Mouse (Mus musculus) spleen, embryonic (tissue): Measurements from ENCODE around the gene Slc26a1.

Source experiments
- CTCF ChIA-PET: fragments of 350-600 bp; sonication (Branson Sonifier 250); formaldehyde crosslinking; loops from one replicate; lab custom pipeline; 2022; lab: Charles Lee

The Slc26a1 gene

DNA sequence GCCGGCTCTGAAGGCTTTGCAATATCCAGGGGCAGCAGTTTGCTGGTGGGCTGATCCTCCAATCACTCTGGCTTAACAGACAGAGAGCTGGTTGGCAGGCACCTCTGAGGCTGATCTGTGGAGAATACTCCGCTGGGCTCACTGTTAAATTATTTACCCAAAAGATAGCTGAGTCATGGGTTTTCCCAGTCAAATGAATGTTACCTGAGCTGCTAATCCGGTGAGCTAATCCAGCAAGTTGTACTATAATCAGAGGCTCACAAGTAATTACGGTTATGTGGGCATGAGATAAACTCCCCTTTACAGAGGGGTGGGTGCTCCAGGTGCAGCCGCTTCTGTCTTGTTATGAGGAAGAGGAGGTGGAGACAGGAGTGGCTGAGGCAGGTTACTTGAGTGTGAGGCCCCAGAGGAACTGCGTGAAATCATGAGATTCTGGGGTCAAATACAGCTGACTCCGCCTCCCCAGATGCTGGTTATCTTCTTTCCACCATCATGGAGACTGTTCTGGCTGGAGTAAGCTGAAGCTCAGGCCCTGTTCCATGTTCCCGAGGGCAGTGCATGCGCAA is at the start of gene Slc26a1:
Slc26a1 (minus strand) TSS at position 319 of the 566 bp plus-strand sequence.
- CTCF ChIA-PET = no interaction called here

DNA sequence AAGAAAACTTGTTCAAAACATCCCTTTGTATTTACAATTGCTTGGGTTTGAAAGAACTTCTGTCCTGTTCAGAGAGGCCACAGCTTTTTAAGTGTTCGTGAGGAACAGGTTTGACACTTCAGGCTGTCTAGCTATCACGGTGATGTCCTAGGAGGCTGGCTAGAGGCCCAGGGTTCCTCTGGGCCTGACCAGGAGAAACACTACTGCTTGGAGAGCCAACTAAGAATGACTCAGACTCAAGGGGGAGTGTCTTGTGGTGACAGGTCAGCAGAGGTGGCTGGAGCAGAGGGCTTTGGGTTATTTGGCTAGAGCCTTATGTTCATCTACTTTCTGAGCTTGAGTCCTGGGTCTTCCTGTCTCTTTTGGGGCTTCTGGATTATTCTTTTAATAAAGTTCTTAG is 48.6 kb upstream of the Slc26a1 start:
- CTCF ChIA-PET = interaction anchor here (0.6 kb wide), 2 partner anchors 15 to 84 kb away, joined by 3 read pairs; no protein-coding TSS in a partner anchor

DNA sequence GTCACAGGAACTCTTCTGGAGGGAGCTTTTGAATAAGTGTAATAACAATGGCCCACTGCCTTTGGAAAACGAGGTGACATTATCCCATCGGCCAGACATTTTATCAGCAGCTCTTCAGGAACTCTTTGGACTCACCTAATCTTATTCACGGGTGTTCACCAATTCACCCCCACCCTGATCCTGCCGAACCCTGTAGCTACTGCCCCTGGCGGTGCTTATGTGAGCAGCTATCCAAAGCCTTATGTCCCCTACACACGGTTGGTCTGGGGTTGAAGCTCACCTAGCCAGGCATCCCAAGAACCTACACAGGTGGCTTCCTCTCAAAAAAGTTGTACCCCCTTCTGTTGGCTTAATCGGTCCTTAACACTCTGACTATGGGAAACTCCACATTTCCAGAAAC is 44.4 kb upstream of the Slc26a1 start:
- CTCF ChIA-PET = no interaction called here

DNA sequence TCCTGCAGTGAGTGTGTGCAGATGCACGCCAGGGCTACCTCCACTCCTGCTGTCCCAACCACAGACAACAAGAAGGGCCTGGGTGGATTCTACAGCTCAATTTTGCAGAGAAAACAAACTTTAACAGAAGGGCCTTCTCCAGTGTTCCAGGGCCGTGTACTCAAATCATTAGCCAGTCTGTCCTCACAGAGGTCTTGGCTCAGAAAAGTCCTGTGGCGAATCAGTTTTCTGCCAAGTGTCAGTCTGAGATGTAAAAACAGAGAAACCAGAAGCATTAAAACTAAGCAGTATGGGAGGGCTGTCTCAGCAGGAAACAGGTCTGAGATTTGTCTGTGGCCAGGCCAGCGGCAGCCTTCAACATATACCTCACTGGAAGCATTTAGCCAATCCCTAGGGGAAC is 42.7 kb upstream of the Slc26a1 start:
- CTCF ChIA-PET = no interaction called here

DNA sequence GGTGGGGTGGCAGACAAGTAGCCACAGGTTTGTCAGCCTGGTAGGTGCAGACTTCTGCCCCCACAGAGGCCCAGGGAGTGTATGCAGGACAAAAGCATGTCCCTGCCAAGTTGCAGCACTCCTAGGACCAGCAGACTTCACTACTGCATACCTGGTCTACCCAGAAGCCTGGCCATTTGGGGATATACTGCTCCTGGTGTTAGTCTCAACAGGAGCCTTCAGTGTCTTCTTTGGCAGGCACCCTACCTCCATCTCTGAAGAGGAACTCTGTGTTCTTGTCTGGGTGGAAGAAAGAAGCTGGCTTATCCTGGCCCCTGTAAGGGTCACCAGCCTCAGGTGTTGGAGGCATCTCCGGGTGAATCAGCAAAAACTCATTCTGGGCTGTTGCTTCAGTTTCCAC is 40.6 kb upstream of the Slc26a1 start:
- CTCF ChIA-PET = interaction anchor here (1.2 kb wide), 1 partner anchor 11 kb away, joined by 3 read pairs; no protein-coding TSS in a partner anchor

DNA sequence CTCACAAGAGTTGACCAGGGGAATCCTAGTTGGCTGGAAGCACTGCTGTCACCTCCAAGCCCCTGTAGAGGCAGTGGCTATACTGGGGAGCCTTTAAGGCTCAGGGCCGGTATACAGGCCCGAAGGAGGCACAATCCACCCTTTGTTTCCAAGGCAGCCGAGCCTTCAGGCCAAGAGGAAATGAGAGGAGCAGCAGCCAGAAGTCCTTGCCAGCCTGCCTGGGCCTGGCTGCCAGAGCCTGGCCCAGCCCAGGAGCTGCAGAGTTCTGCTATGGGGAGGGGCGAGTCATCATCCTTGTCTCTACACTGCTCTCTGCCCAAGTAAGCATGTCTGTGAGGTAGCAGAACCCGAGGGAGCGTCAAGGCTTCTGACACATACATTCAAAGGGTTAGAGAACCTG is 38.8 kb upstream of the Slc26a1 start:
- CTCF ChIA-PET = no interaction called here

DNA sequence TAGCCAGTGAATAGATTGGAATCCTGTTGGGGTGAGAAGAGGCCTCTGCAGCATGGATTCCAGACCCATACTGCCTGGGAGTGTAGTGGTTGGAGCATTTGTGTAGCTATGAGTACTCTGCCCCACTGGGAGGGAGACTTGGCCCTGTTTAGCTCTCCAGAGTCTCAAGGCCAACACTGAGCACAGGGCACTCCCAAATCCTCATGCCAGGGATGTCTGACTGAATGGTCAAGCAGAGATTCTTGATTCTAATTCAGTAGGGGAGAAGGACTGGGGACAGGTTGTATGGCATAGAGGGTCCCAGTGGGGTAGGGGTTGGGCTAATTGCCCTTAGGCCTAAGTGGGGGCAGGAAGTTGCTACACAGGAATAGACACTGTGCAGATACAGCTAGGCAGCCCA is 38.3 kb upstream of the Slc26a1 start:
- CTCF ChIA-PET = no interaction called here

DNA sequence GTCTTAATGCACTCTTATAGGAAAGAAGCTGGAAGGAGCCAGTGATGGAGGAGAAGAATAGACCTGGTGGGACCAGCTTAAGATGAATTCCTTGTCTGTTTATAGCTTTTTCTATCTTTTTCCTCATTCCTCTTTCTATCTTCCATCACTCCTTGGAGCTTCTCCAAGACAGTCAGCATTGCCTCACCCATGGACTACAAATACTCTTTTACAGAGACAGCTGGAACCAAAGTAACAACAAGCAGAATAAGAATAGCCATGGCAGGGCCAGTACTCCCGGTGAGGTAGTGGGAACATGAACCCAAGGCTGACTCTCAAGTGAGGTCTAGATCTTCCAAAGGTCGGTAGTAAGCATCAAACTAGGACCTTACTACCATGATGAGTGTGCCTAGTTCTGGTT is 37.7 kb upstream of the Slc26a1 start:
- CTCF ChIA-PET = no interaction called here

DNA sequence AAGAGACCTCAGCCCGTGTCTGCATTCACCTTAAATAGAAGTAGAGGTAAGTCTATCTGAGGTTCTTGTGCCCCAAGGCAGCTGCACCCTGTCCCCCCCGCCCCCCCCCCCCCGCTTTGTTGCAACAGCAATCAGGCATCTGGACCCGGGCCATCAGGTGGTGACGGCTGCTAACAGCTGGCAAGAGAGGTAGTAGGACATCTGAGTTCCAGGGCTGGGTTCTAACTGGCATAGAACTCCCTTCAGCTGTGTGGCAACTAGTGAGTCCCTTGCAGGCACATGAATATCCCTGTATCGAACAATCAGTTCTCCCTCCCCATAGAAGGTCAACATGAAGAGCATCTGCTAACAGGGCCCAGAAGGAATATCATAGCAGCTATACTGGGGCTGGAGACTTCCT is 36.6 kb upstream of the Slc26a1 start:
- CTCF ChIA-PET = no interaction called here

DNA sequence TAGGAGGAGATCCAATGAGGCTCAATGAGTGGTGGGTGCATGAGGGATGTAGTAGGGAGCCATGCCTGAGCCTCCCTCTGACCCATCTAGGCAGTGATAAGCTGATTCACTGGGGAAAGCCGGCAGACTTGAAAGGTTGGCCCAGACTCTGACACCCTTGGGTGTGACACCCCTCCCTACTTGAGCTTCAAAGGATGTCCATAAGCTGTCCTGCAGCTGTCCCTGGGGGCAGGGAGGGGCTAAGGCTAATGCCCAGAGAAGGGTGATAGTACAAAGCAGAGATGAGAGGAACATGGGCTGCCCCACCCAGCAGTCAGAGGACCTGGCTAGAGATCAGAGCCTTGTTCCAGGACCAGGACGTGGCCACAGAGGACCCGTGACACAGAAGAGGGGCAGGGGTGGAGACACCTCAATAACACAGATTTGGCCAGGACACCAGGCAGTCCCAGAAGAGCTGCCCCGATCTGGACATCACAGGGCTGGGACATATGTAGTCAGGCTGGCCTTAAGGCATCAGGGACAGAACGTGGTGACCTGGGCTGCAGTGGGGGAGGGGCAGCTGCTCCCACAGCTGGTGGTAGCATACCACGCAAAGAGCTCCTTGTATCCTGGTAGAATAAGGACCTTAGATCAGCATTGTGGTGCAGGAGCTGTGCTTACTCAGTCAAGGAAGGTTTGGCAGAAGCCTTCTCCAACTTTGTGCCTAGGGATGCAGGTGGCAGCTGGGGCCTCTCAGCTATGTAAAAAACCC is 33.8 kb upstream of the Slc26a1 start:
- CTCF ChIA-PET = no interaction called here

DNA sequence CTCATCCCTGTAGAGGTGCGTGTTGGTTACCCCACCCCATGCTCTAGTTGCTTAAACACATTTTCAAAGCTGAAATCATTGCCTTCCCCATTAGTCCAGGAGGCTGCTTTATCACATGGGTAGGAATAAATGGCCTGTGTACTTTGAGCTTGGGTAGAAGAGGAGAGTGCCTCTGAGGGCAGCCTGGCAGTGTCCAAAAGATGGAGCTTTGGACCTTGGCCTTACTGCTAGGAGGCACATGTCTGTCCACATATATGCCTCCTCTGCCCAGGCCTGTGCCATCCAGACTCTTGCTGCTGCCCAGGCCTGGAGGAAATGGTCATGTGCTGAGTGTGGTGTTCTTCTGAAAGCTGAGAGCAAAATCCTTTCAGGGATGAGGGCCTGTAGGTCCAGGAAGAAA is 33.0 kb upstream of the Slc26a1 start:
- CTCF ChIA-PET = no interaction called here

DNA sequence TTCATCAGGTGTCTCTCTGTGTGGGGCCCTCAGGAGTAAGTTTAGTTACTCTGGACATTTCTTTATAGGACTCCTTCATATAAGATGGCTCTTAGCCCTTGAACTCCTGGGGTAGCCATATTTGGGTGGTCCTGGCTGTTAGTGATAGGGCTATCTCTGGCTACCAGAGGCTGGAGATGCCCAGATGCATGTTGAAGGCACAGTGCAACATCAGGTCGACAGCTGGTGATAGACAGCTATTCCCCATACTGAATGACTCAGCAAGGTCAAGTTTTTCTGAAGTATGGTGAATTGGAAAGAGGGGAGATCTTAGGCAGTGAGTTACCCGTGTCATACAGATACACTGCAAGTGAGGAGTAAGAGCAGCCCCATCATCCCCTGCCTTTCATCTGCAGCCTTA is 32.4 kb upstream of the Slc26a1 start:
- CTCF ChIA-PET = no interaction called here

DNA sequence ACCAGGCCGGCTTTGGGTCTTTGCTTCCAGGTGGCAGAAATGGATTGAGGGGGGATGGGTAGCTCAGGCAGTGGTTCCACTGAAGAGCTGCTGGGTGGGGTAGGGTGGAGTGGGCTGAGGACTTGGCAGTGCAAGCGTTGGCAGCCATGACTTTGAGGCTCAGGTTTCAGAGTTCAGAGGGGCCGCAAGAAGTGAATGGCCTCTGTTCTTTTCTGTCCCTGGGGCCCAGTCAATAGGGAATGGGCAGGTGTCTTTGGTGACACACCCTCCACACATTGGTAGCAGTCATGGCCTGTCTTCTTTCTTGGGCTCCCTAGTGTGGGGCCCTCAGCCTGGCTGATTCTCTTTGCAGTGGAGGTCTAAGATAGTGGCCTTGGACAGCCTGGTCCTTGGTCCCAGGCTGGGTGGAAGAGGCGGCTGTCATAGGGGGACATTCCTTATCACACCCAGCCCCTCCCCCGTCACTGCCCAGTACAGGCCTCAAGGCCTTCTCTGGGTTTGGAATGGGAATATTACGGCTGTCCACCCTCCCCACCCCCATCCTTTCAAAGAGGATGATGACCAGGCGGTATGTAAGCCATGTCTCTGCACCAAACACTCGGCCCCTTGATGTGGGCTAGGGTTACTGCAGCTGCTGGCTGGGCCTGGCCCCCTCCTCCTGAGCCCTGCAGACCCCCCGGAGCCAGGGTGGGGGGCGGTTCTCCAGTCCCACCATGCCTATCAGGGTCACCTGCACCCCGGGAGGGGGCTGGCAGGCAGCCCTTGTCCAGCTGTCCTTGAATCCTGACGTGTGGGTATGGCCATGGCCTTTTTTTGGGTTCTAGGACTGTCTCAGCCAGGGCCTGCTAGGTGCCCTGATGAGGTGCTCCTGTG is 28.6 kb upstream of the Slc26a1 start:
- CTCF ChIA-PET = no interaction called here

DNA sequence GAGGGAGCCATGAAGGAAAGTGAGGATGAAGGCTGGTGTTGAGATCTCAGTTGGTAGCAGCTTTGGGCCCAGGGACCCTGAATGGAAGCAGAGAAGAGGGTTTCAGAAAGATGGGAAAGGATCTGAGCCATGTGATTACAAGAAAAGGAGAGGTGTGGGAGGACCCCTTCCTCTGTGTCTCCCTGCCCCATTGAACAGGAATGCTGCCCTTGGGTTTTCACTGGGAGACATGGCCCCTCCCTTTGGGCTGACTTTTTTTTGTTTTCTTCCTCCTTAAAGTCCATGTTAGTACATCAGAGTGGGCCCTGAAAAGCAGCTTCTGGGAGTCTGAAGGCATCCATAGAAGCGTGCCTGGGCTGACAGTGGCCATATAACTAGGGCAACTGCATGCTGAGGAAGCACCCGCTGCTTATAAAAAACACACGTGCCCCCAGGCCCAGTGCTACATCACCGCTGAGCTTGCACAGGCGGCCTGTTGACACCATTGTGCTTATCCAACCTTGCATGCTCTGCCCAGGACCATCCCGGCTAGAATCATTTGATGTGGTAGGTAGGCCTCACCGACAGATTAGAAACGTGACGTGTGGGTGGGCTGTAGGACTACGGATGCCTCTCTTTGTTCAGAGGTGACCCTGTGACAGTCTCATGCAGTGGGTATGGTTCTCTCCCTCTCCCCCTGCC is 26.1 kb upstream of the Slc26a1 start:
- CTCF ChIA-PET = no interaction called here

DNA sequence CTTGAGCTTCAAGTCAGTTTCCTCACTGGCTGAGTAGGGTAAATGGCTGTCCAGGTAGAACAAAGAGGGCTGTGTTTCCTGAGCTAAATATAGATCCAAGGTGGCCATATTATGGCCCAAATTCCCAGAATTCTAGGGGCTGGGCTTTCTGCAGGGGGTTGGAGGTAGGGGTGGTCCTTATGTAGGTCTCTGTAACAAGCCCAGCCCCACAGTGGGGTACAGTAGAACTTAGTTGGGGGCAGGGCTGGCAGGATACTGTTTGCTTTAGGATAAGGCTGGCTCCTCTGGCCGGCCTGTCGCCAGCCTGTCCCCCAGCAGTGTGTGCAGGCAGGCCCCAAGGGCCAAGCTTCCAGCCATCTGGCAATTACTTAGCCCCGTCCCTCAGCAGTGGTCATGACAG is 25.0 kb upstream of the Slc26a1 start:
- CTCF ChIA-PET = no interaction called here

DNA sequence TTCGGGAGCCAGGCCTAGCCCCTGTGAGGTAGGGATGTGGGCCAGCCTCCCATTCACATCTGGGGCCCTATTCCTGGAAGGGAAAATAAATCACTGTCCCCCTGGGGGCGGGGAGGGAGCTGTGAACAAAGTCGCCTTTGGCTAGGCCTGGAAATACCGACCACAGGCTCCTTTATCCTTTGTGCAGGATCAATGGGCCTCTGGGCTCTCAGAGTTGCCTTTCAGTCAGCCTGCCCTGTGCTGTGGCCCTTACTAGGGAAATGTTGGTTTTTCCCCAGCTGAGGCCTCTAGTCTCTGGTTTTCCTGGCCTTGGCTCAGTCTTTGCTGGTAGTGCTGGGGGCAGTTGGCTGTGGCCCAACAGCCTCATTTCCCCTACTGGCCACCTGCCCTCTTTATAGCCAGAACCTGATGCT is 22.0 kb upstream of the Slc26a1 start:
- CTCF ChIA-PET = no interaction called here

DNA sequence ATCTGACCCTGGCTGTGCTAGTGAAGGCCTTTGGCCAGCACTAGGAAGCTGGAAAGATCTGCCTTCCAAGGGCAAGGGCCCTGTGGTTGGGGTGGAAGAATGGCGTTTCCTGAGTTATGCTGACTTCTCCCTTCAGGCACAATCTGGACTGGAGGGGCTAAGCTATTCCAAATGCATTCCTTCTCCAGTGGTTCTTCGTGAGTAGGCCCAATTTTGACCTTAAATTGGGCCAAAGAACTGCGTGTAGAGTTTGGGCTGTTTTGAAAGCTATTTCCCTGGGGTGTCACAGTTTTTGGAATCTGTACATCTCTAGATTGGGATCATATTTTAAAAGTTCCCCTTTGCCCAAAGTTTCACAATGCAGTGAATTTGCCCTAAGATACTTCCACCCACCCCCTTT is 21.2 kb upstream of the Slc26a1 start:
- CTCF ChIA-PET = interaction anchor here (0.6 kb wide), 1 partner anchor 15 kb away, joined by 7 read pairs; no protein-coding TSS in a partner anchor

DNA sequence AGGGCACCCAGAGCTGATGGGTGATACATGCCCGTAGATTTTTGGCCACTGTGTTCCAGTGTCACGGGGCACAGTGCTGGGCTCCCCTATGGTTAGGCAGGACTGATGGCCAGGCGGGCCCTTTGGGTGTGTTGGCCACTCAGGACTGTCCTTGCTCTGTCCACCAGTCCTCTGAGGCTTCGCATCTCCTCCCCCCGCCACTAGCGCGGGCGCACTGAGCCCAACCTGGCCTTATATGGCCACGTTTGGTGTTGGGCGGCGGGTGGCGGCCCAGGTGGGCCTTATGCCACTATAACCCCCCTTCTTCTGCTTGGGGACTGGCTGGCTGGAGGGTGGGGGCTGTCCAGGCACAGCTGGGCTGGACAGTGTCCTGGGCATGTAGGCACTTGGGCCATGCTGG is 20.5 kb upstream of the Slc26a1 start:
- CTCF ChIA-PET = no interaction called here

DNA sequence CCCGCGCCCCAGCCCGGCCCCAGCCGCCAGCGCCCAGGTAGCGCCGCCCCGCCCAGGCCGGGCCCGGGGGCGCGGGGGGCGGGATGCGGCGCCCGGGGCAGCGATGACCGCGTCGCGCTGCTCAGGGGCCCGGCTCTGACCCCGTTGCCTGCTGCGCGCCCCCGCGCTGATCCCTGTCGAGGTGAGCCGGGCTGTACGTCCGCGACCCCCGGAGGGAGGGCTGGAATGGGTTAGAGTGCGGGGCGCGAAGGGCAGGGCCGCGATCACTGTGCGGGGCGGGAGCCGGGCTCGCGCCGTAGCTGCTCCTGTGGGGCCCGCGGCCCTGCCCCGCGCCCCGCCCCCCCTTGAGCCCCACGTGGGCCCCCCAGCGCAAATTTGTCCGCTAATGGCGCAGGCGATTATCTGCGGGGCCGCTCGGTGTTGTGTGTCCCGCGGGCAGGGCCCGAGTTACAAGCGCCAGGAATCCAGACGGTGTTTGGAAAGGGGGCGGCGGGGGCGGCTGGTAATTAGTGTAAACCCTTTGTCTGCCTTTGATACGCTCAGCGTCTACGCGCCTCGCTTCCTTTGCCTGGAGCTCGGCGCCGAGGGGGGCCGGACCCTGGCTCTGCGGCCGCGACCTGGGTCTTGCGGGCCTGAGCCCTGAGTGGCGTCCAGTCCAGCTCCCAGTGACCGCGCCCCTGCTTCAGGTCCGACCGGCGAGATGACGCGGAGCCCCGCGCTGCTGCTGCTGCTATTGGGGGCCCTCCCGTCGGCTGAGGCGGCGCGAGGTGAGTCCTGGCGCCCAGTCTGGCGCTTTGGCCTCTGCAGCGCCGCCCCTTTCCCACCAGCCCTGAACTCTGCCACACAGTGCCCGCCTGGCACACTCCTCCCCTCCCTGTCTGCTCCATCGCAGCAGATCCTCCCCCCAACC is 19.2 kb upstream of the Slc26a1 start:
- CTCF ChIA-PET = interaction anchor here (0.5 kb wide), 1 partner anchor 25 kb away, joined by 3 read pairs; no protein-coding TSS in a partner anchor

DNA sequence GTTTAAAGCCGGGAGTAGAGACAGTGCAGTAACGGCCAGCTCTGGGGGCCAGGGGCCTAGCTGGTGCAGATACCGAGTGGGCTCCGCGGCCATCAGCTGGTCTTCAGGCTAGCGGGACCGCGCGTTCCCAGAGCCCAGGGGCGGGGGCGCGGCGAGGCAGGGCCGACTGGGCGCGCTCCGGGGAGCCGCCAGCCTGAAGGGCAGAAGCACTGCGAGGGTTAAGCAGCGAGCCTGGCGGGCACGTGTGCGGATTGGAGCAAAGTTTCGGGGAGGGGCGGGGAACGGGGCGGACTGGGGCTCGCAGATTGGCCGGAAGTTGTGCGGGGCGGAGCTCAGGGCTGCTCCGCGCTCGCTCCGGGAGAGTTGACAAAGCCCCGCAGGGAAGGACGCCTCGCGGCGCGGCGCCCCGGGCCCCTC is 18.5 kb upstream of the Slc26a1 start:
- CTCF ChIA-PET = interaction anchor here (0.5 kb wide), 1 partner anchor 24 kb away, joined by 3 read pairs; no protein-coding TSS in a partner anchor

DNA sequence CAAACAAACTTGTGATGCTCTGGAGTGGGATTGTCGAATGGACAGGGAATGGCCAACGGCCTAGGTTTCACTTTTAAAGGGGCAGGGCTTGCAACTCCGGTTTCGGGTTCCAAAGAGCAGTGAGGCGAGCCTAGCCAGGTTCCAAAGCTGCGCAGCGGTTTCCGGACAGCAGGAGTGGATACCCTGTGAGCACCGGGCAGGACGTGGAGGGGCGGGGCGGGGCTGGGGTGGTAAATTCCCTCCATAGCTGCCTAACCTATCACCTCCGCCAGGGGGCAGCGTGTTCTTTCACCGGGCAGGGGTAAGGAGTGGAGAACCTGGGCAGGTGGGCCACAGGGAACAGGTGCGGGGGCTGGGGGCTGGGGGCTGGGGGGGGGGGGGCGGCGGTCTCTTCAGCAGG is 16.9 kb upstream of the Slc26a1 start, which contains the start of gene Fgfrl1:
Fgfrl1 (plus strand) TSS at position 112 of the 400 bp plus-strand sequence.
- CTCF ChIA-PET = no interaction called here
